Mouse (Mus musculus) layer of hippocampus, adult 11-12 months (tissue): ENCODE data around the gene Btn2a2.

ENCODE experiments used
- DNase-seq: peaks from one replicate; pipeline ENCODE4 v3.0.0; 2022; ENCODE audit warnings: low spot score

Btn2a2 gene

GRCm38 (mm10) chr13:23521703-23522102 lies 33.0 kb upstream of the Btn2a2 start:
- DNase-seq, result peak; percentile 77

GRCm38 (mm10) chr13:23519416-23519815 lies 30.8 kb upstream of the Btn2a2 start:
- DNase-seq, result peak; percentile 85

- DNase-seq, result peak; percentile 86
These were observed 30.2 kb upstream of the Btn2a2 start for GRCm38 (mm10) chr13:23518885-23519284.

DNA sequence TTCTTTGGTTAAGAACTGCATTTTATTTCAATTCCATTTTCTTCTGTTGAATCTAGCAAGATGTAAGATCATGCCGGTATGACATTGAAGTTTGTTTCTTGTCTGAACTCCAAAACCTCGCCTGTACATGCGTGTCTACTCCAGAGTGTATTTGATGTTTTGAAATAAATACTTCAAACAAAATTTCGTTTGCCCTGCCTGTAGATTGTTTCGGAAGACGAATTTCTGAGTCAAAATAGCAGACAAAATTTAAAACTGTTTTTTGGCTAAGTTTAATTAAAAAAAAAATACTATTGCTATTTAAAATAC lies 29.6 kb upstream of the Btn2a2 start:
- DNase-seq, result no peak

DNA sequence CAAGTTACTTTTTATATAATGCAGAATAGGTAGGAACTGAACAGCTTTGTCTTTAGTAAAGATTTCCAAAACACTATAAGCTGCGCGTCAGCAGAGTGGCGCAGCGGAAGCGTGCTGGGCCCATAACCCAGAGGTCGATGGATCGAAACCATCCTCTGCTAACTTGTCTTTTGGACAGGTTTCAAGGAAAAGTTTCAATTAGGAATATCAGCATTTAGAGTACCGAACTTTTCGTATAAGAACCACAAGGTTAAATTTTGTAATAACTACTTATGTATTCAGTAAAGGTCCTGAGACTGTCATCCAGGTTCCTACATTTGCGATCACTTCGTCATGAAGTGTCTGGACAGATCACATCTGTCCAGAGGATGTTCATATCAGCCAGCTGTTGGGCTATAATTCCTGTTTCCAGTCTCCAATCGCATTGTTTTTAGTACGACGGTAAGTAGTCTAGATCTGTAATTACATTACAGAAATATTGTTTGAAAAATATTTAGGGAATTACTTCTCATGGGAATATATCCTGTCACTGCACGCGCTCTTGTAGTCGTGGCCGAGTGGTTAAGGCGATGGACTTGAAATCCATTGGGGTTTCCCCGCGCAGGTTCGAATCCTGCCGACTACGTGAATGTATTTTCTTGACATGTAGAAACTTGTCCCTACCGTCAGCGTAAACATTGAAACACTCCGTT lies 29.1 kb upstream of the Btn2a2 start:
- peak; percentile 93 for DNase-seq

GRCm38 (mm10) chr13:23516822-23517602 lies 28.4 kb upstream of the Btn2a2 start:
- DNase-seq, result peak; percentile 79

- no peak for DNase-seq
These were observed 27.4 kb upstream of the Btn2a2 start for GRCm38 (mm10) chr13:23515826-23516620.

DNA sequence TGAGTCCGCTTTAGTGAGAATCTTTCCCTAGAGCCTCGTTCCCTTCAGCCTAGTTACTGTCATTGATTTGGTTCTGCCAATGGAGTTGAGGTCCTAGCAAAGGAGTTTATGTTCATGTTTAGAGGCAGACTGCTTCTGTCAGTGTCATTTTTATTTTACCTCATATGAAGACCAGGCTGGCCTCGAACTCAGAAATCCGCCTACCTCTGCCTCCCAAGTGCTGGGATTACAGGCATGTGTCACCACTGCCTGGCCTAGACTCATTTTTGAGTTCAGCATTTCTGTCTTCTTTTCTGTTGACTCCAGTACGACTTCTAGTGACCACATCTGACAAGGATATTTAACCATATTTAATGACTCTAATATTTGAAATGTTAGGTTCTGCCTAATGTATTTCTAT lies 26.6 kb upstream of the Btn2a2 start:
- DNase-seq, result no peak

GRCm38 (mm10) chr13:23513517-23513916 lies 24.9 kb upstream of the Btn2a2 start:
- no peak for DNase-seq

DNA sequence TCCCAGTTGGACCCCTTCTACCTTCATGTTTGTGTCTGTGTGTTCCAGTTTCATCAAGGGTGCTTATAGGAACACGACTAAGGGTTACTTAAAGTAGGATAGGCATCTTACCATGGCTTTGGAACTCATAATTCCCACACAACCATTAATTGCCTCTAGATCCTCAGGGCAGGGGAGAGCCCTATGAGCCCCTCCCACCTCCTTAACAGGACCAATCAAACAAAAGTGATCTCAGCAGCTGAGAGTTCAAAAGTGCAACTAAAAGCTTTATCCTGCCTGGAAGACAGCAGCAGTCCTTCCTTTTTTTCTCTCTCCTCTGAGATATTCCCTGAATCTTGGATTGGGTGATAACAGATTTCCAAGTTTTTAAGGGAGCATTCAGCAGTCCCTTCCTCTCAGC lies 21.5 kb upstream of the Btn2a2 start:
- DNase-seq, result no peak

- no peak for DNase-seq
These were observed 18.3 kb upstream of the Btn2a2 start for GRCm38 (mm10) chr13:23506819-23507515.

GRCm38 (mm10) chr13:23506351-23506750 lies 17.7 kb upstream of the Btn2a2 start:
- no peak for DNase-seq

- no peak for DNase-seq
These were observed 17.1 kb upstream of the Btn2a2 start for GRCm38 (mm10) chr13:23505662-23506345.

GRCm38 (mm10) chr13:23503797-23504196 lies 15.1 kb upstream of the Btn2a2 start:
- peak; percentile 60 for DNase-seq

DNA sequence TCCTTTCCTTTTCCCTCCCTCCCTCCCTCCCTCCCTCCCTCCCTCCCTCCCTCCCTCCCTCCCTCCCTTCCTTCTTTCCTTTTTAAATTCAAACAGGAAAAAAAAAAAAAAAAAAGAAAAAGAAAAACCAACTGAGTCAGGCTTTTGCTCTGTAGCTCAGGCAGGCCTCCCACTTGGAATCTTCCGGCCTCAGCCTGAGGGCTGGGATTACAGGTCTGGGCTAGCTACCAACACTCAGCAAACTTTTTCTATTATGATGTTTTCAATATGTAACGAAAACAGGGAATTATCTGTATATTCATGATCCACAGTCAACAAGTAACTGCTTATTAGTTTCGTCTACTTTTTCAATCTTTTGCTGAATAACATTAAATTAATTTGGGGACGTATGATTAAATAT lies 14.3 kb upstream of the Btn2a2 start:
- no peak for DNase-seq

GRCm38 (mm10) chr13:23502031-23502567 lies 13.4 kb upstream of the Btn2a2 start:
- DNase-seq, result no peak

DNA sequence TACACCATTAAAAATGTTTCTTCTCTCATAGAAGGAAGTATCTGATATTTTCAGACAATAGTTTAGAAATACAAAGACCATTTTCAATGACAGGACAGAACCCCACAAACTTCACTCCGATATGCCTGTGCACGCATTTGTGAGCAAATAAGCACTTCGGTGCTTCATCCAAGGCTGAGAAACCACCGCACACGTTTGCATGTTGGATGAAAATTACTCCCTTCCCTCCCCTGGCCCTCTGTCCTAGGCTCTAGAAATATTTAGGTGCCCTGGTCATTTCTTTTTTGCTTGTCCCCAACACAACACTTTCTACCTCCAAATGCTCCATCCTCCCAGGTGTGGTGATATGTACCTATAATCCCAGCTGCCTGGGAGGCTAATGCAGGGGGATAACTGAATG lies 12.9 kb upstream of the Btn2a2 start:
- no peak for DNase-seq

DNA sequence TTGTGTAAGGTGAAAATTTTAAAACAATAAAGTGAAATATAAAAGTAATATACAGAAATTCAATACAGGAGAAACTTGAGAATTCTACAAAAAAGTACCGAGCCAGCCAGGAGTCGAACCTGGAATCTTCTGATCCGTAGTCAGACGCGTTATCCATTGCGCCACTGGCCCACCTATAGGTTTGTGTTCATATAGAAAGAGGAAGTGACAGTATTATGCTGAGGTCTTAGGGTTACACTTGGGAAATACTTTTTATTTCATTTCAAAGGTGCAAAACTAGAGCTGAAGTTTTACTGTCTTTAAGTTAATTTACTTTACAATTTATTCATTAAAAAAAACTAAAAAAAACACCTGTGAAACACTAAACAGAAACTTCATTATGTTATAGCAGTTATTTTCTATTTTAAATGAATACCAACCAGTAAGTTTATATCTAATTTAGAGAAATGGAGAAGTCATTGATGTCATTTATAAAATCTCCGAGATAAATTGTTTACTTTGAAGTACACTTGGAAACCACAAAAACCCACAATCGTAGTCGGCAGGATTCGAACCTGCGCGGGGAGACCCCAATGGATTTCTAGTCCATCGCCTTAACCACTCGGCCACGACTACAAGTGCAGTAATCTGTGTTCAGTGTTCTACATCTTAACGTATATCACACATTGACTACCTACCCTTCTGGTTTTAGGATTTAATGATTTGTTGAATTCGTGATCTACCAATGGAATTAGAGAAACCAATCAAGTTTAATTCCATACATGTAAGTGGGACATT lies 12.0 kb upstream of the Btn2a2 start:
- DNase-seq, result peak; percentile 67

- no peak for DNase-seq
These were observed 11.3 kb upstream of the Btn2a2 start for GRCm38 (mm10) chr13:23499943-23500342.

GRCm38 (mm10) chr13:23498653-23499052 lies 10.0 kb upstream of the Btn2a2 start:
- DNase-seq, result no peak
